Mouse (Mus musculus) heart, adult 2 months (tissue): ENCODE measurements at regions not wholly inside any gene's neighbourhood (a gene's known extent, or its start where the extent isn't known, plus 50 kb on each side); places are given as distances from the start of the nearest gene placed in this dataset.

Experiments
- DNase-seq, 2 experiments: peaks; one replicate each; pipeline ENCODE4 v3.0.0; 2021
- H3K27ac ChIP-seq: fragments of 200-600 bp; 2 replicates; pipeline ENCODE4 v1.8.1; 2022
- H3K27me3 ChIP-seq: fragments of 200-500 bp; 2 replicates; pipeline ENCODE4 v1.6.1; 2012; ENCODE audit warnings: mild to moderate bottlenecking, low read length, inconsistent platforms, mixed read lengths; ENCODE audit not compliant: control insufficient read depth, insufficient read depth
- H3K36me3 ChIP-seq: fragments of 200-500 bp; 2 replicates; pipeline ENCODE4 v1.6.1; 2012; ENCODE audit warnings: low read length, inconsistent platforms; ENCODE audit not compliant: control insufficient read depth, insufficient read depth
- H3K4me1 ChIP-seq: fragments of 200-500 bp; 2 replicates; pipeline ENCODE4 v1.6.1; 2011; ENCODE audit warnings: low read length; ENCODE audit not compliant: control insufficient read depth, insufficient read depth
- H3K4me3 ChIP-seq: fragments of 200-600 bp; 2 replicates; pipeline ENCODE4 v1.8.1; 2022
- H3K79me2 ChIP-seq: fragments of 200-500 bp; replicated peaks from 2 replicates; pipeline ENCODE4 v1.6.1; 2012; ENCODE audit warnings: mild to moderate bottlenecking, inconsistent platforms, low read length, moderate library complexity, mixed read lengths; ENCODE audit not compliant: control insufficient read depth, insufficient read depth
- H3K9ac ChIP-seq: fragments of 200-500 bp; 2 replicates; pipeline ENCODE4 v1.6.1; 2012; ENCODE audit warnings: low read depth, mild to moderate bottlenecking, control low read depth, inconsistent platforms, low read length, mixed read lengths
- CTCF ChIP-seq: fragments of 200-600 bp; IDR thresholded peaks from 2 replicates; pipeline ENCODE4 v1.8.1; 2022; ENCODE audit warnings: antibody characterized with exemption, mild to moderate bottlenecking, moderate library complexity
- EP300 ChIP-seq: fragments of 200-500 bp; IDR thresholded peaks from 2 replicates; pipeline ENCODE4 v1.6.1; 2011; ENCODE audit warnings: low read depth, low read length, control low read depth; ENCODE audit not compliant: insufficient read depth
- POLR2A ChIP-seq: fragments of 200-500 bp; IDR thresholded peaks from 2 replicates; pipeline ENCODE4 v1.6.1; 2011; ENCODE audit warnings: mild to moderate bottlenecking, low read depth, low read length, control low read depth; ENCODE audit not compliant: insufficient read depth
- WGBS: fragments of 180-500 bp; shearing (Covaris S2); methylation state at CpG from one replicate; pipeline ENCODE4 v1.1.7; 2018; 5-methylcytosine and 5-hydroxymethylcytosine counted together
- intact Hi-C: fragments of 180-260 bp; cut with DNase I; formaldehyde crosslinking; loops from one replicate; pipeline ENCODE4 v1.15.1; 2025

DNA sequence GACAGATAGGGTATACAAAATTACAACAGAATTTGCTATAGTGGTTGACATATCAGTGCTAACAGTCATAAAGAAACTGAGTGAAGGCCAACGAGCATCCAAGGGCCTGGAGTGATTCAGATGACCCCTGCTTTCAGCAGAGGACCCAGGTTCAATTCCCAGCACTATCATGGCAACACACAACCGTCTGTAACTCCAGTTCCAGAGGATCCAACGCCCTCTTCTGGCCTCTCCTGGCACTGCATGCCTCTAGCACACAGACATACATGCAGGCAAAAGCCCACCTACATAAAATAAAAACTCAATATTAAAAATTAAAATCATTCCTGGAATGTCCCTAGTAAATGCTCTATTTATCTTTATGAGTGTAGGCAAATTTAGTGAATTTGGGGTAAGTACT is 59.7 kb upstream of the Sox5 start:
- H3K4me3 ChIP-seq: no peak overlapping the region
- H3K9ac ChIP-seq: no peak overlapping the region
- no peak for TF ChIP-seq POLR2A
- TF ChIP-seq CTCF: peak; percentile 17; the same call in 1 of the 2 replicates
- no peak for DNase-seq
- no peak overlapping the region for H3K27ac ChIP-seq
- H3K36me3 ChIP-seq: no peaks in the 10 kb centered on the region
- no peaks in the 10 kb centered on the region for H3K4me1 ChIP-seq
- 64% methylated on average over 3 of the region's 3 CpGs for WGBS
- intact Hi-C loops: no loop called here
- no peaks in the 10 kb centered on the region for H3K79me2 ChIP-seq
- H3K27me3 ChIP-seq: no peaks in the 10 kb centered on the region

DNA sequence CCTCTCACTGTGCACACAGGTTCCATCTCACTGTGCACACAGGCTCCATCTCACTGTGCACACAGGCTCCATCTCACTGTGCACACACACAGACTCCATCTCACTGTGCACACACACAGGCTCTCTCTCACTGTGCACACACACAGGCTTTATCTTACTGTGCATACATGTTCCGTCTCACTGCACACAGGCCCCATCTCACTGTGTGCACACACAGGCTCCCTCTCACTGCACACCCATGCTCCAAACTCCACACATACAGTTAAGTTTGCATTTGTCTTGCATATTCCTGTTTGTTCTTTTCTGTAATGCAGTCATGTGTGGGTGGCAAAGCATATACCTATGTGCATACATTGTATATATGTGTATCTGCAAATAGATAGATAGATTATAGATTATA is 57.6 kb upstream of the Sox5 start:
- Histone ChIP-seq H3K27me3 (no peaks in the 10 kb centered on the region), H3K4me1 (no peaks in the 10 kb centered on the region), H3K27ac (no peak overlapping the region), H3K4me3 (no peak overlapping the region), H3K36me3 (no peaks in the 10 kb centered on the region), H3K9ac (no peak overlapping the region), H3K79me2 (no peaks in the 10 kb centered on the region)
- 87% methylated on average over 1 of the region's 1 CpGs for WGBS
- TF ChIP-seq POLR2A (no peak), EP300 (no peak), CTCF (no peak)
- DNase-seq: no peak
- intact Hi-C loops: no loop called here

- WGBS: 63% methylated on average over 19 of the region's 19 CpGs
- no peak for TF ChIP-seq EP300
- no peak for TF ChIP-seq POLR2A
- no peak for TF ChIP-seq CTCF
- H3K9ac ChIP-seq: no peak overlapping the region
Measured at GRCm38 (mm10) chr6:144834323-144835183, 52.8 kb upstream of the Sox5 start.

More at GRCm38 (mm10) chr6:144834323-144835183, 52.8 kb upstream of the Sox5 start:
- H3K79me2 ChIP-seq: no peaks in the 10 kb centered on the region
- no peaks in the 10 kb centered on the region for H3K36me3 ChIP-seq
- H3K4me1 ChIP-seq: no peaks in the 10 kb centered on the region
- no peak overlapping the region for H3K27ac ChIP-seq
- intact Hi-C loops: no loop called here
- no peak overlapping the region for H3K4me3 ChIP-seq
- no peak for DNase-seq
- no peaks in the 10 kb centered on the region for H3K27me3 ChIP-seq
